Mouse (Mus musculus) naive thymus-derived CD4-positive, alpha-beta T cell, adult 5 months (primary cell): Measurements from ENCODE around the gene Vmn1r61. TPM values are rescaled to one million over a fixed set of nuclear protein-coding genes. Genes with fewer than 3 reads are reported as not detected.

Source experiments
- polyA plus RNA-seq: library from polyadenylated mRNA; unstranded; fragments of 100-300 nt; shearing (Covaris generic); gene quantifications from one replicate; pipeline ENCODE4 v1.2.1, GENCODE M21; 2017

The Vmn1r61 gene
- polyA plus RNA-seq: 0.11 TPM

DNA sequence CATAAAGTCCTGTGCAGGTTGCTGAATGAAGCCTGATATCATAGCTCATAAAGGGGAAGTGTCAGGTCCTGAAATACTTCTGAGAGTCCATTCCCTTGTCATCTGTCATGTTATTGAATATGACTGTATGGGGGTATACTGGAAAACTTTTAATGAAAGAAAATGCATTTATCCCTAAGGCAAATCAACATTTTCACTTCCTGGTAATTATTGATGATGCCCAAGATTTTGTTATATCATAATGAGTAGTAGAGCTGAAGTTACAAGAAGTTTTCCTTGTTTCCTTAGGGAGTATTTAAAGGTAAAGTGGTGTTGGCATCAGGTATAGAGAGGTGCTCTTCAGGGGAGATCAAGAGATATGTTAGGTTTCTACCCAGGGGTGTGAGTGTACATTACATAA, at the start of gene Vmn1r61:
Vmn1r61 (minus strand) TSS at position 101 of the 400 bp plus-strand sequence.

Other genes starting within 250 kb of the Vmn1r61 start
- not detected for gene Vmn1r58, start 199.9 kb downstream of the Vmn1r61 start, polyA plus RNA-seq
- gene Vmn1r59, start 156.5 kb downstream of the Vmn1r61 start, polyA plus RNA-seq: not detected
- not detected for gene Vmn2r28, start 119.3 kb downstream of the Vmn1r61 start, polyA plus RNA-seq
- not detected for gene Vmn1r60, start 66.0 kb downstream of the Vmn1r61 start, polyA plus RNA-seq
- gene Vmn1r62, start 60.3 kb upstream of the Vmn1r61 start, polyA plus RNA-seq: 0.82 TPM
- not detected for gene Vmn1r63, start 192.2 kb upstream of the Vmn1r61 start, polyA plus RNA-seq